Mouse (Mus musculus) adrenal gland (tissue): ENCODE results near the gene Pnrc1.

ENCODE experiments used
- intact Hi-C: fragments of 180-260 bp; cut with DNase I; formaldehyde crosslinking; loops from one replicate; pipeline ENCODE4 v1.15.1; 2025

The Pnrc1 gene

DNA sequence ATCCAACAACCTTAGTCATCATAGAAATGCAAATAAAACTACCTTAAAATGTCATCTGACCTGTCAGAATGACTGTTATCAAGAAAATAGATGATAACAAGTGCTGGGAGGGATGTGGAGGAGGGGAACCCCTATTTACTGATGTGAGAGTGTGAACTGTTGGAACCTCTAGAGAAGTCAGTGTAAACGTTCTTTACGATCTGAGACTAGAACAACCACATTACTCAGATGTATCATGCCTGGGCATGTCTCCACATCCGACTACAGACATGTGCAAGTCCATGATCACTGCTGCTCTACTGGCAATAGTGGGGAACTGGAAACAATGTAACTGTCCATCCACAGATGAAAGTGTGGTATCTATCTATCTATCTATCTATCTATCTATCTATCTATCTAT, 16.5 kb downstream of the Pnrc1 start:
- intact Hi-C loops, result no loop called here

DNA sequence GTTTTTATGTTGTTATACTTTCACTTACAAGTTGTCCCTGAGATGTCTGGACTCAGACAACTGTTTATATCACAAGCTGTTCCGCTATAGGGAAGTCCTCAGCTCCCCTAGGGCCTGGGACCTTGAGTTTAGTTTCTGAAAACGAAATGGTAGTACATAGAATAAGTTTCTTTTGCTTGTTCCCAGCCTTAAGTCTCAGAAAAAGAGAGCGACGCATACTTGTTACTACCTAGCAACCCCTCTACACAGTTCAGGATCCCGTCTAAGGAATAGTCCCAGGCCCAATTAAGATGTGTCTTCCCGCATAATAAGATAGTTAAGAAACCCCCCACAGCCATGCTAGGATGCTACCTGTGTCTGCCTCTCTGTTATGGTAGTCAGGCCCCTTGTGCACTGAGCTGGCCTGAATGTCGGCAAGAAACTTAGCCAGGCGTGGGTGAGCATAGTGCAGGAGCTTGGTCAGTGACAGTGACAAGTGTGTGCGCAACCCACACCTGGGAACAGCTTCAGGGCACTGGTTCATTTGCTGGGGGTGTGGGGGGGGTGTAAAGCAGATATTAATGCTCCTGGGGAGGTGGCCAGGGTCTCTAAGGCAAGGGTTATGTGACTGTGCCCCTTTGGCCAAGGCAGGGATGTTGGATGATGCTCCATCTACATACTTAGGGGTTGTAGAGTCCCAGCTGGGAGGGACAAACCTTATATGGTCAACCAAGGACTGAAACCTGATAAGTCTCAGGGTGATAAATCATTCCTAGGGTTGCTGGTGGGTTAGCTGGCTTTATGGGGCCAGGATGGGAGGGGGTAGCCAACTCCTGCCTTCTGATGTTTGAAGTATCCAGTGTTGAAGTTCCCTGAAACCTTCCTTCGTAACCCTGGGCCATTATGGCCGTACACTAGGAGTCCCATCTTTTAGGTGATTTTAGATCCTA, 19.3 kb downstream of the Pnrc1 start:
- intact Hi-C loops, result no loop called here

GRCm38 (mm10) chr4:33264979-33265726, 24.8 kb downstream of the Pnrc1 start:
- intact Hi-C loops, result no loop called here

GRCm38 (mm10) chr4:33262897-33263296, 27.1 kb downstream of the Pnrc1 start:
- intact Hi-C loops, result no loop called here

DNA sequence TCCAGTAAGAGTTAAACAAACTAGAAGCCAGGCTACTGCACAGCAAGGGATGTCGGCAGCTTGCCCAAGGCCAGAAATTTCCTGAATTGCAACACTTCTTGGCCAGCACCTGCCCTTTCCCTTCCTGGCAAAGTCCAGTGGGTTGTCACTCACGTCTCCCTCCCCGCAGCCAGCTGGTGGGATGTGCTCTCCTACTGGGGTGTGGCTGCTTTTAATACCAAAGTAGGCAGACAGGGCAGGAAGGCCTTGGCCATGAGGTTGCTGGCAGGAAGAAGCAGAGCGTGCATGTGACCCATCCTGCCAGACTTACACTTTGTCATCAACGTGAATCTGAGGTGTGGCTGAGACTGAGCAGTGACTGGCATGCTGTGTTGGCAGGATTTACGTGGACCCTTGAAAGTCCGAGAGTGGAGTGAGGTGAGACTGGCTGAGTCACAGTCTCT, 28.6 kb downstream of the Pnrc1 start:
- intact Hi-C loops, result no loop called here

GRCm38 (mm10) chr4:33260311-33260710, 29.7 kb downstream of the Pnrc1 start:
- intact Hi-C loops, result no loop called here

DNA sequence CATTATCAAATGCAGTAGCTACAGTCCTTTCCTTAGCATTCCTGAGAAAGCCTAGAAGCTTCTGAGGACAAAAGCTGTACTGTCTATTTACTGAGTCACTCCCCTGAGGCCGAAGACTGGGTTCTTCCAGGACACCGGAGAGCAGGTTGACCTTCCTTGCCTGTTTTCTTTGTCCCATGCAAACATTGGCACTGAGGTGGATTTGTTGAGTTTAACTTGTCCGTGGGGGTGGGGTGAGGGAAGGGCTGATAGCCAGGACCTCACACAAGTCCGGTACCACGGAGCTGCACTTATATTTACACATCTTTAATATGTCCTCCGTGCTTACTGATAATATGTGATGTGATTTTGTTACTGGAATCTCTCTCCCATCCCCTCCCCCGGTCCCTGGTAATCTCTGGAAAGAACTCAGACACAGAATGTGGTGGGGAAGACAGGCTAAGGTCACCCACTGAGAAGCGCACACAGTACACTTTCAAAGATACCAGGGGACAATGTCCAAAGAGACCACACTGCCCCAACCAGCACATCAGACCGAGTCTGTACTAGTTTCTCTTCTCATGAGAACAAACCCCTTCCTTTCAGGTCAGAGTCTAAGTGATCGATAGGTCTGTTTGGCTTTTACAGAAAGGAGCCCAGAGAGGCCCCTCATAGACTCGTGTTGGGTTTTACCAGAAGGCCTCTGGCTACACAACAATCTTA, 32.5 kb downstream of the Pnrc1 start:
- intact Hi-C loops, result no loop called here

- intact Hi-C loops, result no loop called here
Measured at GRCm38 (mm10) chr4:33254706-33255105, 35.3 kb downstream of the Pnrc1 start.

- intact Hi-C loops, result no loop called here
Measured at GRCm38 (mm10) chr4:33250867-33251266, 39.1 kb downstream of the Pnrc1 start.

DNA sequence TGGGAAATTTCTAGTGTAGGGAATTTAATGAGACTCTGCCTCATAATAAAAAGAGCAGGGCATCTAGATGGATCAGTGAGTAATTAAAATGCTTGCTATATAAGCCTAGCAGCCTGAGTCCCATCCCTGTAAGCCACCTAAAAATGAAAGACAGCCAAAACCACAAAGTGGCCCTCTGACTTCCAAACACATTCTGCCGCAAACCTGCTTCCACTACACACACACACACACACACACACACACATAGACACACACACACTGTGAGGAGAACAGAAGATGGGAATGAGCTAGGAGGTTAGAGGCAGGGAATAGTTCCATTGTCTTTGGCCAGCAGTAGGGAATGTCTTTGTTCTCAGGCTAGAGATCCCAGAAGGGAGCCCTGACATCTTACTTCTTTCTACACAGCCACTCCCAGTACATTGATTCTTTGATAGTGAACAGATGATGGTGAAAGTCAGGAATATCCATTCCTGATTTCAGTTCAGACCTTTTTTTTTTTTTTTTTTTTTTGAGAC, 40.2 kb downstream of the Pnrc1 start:
- intact Hi-C loops, result loop anchor here (5.0 kb wide), 1 partner anchor 38 kb away; no protein-coding TSS in a partner anchor

DNA sequence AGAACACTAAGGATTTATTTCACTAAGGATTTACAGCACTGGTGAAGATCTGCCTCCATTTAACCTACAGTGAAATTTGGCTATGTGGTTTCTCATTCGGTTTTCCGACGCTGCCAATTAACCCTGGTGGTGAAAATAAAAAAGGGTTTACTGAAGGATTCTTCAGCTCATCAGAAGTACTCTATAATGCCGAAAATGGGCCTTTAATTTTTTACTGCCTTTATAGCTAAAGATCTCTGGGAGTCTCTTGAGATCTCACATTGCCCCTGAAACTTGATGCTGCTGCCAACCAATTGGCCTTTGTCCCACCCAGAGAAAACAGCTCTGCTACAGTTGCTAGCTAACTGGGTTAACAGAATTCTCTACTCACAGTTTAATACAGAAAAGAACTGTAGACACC, 41.0 kb downstream of the Pnrc1 start:
- intact Hi-C loops, result loop anchor here (5.0 kb wide), 1 partner anchor 38 kb away; no protein-coding TSS in a partner anchor

DNA sequence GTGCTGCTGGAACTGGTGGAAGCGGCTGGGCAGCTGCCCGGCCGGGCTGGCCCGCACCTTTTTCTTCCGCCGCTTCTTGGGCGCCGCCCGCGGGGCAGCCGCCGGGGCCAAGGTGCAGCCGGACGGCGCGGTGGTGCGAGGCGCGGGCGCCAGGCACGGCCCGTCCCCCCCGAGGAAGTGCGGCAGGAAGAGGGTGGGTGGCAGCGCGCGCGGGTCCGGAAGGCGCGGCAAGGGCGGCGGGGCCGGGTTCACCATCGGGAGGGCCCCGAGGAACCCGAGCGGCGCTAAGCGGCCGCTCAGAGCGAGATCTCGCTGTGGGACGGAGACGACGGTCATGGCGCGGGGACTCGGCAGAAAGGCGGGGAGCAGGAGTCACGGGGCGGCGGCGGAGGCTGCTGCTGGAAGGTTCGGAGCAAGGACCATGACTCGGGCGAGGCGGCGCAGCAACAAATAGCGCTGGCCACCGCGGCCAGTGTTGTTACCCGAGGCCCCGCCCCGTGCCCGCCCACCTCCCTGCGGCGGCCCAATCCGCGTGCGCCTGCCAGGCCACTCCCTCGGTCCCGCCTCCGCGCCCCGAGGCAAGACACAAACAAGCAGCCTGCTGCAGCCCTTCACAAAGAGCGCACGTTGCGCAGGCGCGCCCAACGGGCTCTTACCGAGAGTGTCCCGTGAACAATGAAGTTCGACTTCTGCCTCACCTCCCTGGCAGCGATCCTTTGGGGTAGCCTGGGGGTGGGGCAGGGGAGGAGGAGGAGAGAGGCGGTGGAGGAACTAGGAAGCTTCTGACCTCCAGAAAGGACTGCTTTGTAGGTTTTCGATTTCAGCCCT, 41.7 kb downstream of the Pnrc1 start:
- intact Hi-C loops, result loop anchor here (5.0 kb wide), 1 partner anchor 39 kb away; no protein-coding TSS in a partner anchor

- intact Hi-C loops, result loop anchor here (5.0 kb wide), 1 partner anchor 40 kb away; no protein-coding TSS in a partner anchor
Measured at GRCm38 (mm10) chr4:33247479-33248053, 42.4 kb downstream of the Pnrc1 start.

- intact Hi-C loops, result loop anchor here (5.0 kb wide), 1 partner anchor 41 kb away; no protein-coding TSS in a partner anchor
Measured at GRCm38 (mm10) chr4:33245853-33246395, 44.0 kb downstream of the Pnrc1 start.

- intact Hi-C loops, result no loop called here
Measured at GRCm38 (mm10) chr4:33243921-33244320, 46.0 kb downstream of the Pnrc1 start.

GRCm38 (mm10) chr4:33243016-33243758, 46.8 kb downstream of the Pnrc1 start:
- intact Hi-C loops, result no loop called here

- intact Hi-C loops, result no loop called here
Measured at GRCm38 (mm10) chr4:33242536-33242935, 47.4 kb downstream of the Pnrc1 start.

GRCm38 (mm10) chr4:33230881-33231280, 59.1 kb downstream of the Pnrc1 start:
- intact Hi-C loops, result no loop called here

GRCm38 (mm10) chr4:33229639-33230038, 60.3 kb downstream of the Pnrc1 start:
- intact Hi-C loops, result no loop called here
